Mouse (Mus musculus): ENCODE results near the gene Polr1e. TPM values are rescaled to one million over a fixed set of nuclear protein-coding genes. Genes with fewer than 3 reads are reported as not detected.
"Not testable (repeated sequence)": the region's sequence is repeated elsewhere in the genome, so short reads cannot be mapped to it uniquely, and the experiment has no call there.

Gene Polr1e
- total RNA-seq (2021), result 10 to 100 TPM in 1 of 2 experiments, 1 to 10 TPM in 1; 9.5 to 11.5 TPM

- intact Hi-C loops (cut with DNase I), result loop anchor here (5.0 to 10.0 kb wide), 5 partner anchors 79 to 1116 kb away; partner anchors contain the start of genes Ncbp1, Trmt10b, Tstd2 and Zcchc7
- peak; percentile 83 to 91 for DNase-seq (ENCODE audit: low spot score in 2 of 2)
Measured at GRCm38 (mm10) chr4:45018452-45018980, at the start of gene Polr1e. Polr1e (plus strand) TSS chr4:45018583.

GRCm38 (mm10) chr4:44970056-44970455 lies 48.3 kb upstream of the Polr1e start:
- no peak for DNase-seq (ENCODE audit: low spot score in 2 of 2)
- intact Hi-C loops (cut with DNase I), result loop anchor here (5.0 kb wide), 1 partner anchor 42 kb away; the partner anchor contains the start of gene Zbtb5

GRCm38 (mm10) chr4:44970612-44971110 lies 47.7 kb upstream of the Polr1e start:
- intact Hi-C loops (cut with DNase I), result loop anchor here (5.0 kb wide), 1 partner anchor 42 kb away; the partner anchor contains the start of gene Zbtb5
- DNase-seq (ENCODE audit: low spot score in 2 of 2), result no peak

- DNase-seq (ENCODE audit: low spot score in 2 of 2), result peak; percentile 87 to 94
- intact Hi-C loops (cut with DNase I), result loop anchor here (5.0 kb wide), 1 partner anchor 39 kb away; the partner anchor contains the start of gene Zbtb5
Measured at GRCm38 (mm10) chr4:44973450-44973849, 44.9 kb upstream of the Polr1e start.

- DNase-seq (ENCODE audit: low spot score in 2 of 2), result no peak
- intact Hi-C loops (cut with DNase I), result loop anchor here (5.0 kb wide), 1 partner anchor 38 kb away; the partner anchor contains the start of gene Zbtb5
Measured at GRCm38 (mm10) chr4:44973871-44974270, 44.5 kb upstream of the Polr1e start.

GRCm38 (mm10) chr4:44974331-44974730 lies 44.1 kb upstream of the Polr1e start:
- no peak for DNase-seq (ENCODE audit: low spot score in 2 of 2)
- intact Hi-C loops (cut with DNase I), result loop anchor here (5.0 kb wide), 1 partner anchor 38 kb away; the partner anchor contains the start of gene Zbtb5

GRCm38 (mm10) chr4:44976026-44976615 lies 42.3 kb upstream of the Polr1e start:
- intact Hi-C loops (cut with DNase I), result no loop called here

GRCm38 (mm10) chr4:44976921-44977710 lies 41.3 kb upstream of the Polr1e start:
- intact Hi-C loops (cut with DNase I), result no loop called here
- DNase-seq (ENCODE audit: low spot score in 2 of 2), result no peak

More at GRCm38 (mm10) chr4:44976026-44976615, 42.3 kb upstream of the Polr1e start:
- no peak for DNase-seq (ENCODE audit: low spot score in 2 of 2)

GRCm38 (mm10) chr4:44978175-44978574 lies 40.2 kb upstream of the Polr1e start:
- DNase-seq (ENCODE audit: low spot score in 2 of 2), result no peak
- intact Hi-C loops (cut with DNase I), result no loop called here

GRCm38 (mm10) chr4:44979794-44980338 lies 38.5 kb upstream of the Polr1e start:
- intact Hi-C loops (cut with DNase I), result no loop called here
- no peak for DNase-seq (ENCODE audit: low spot score in 2 of 2)

GRCm38 (mm10) chr4:44981280-44981973 lies 37.0 kb upstream of the Polr1e start, which contains the start of gene Grhpr:
Grhpr (plus strand) TSS chr4:44981395.
- intact Hi-C loops (cut with DNase I), result no loop called here
- DNase-seq (ENCODE audit: low spot score in 2 of 2), result peak; percentile 68 to 74

GRCm38 (mm10) chr4:44981974-44982287 lies 36.5 kb upstream of the Polr1e start:
- intact Hi-C loops (cut with DNase I), result no loop called here
- DNase-seq (ENCODE audit: low spot score in 2 of 2), result no peak

GRCm38 (mm10) chr4:44982440-44983130 lies 35.8 kb upstream of the Polr1e start:
- intact Hi-C loops (cut with DNase I), result no loop called here

GRCm38 (mm10) chr4:44983131-44983740 lies 35.1 kb upstream of the Polr1e start:
- intact Hi-C loops (cut with DNase I), result no loop called here
- no peak for DNase-seq (ENCODE audit: low spot score in 2 of 2)

More at GRCm38 (mm10) chr4:44982440-44983130, 35.8 kb upstream of the Polr1e start:
- no peak for DNase-seq (ENCODE audit: low spot score in 2 of 2)

GRCm38 (mm10) chr4:44990560-44990959 lies 27.8 kb upstream of the Polr1e start:
- DNase-seq (ENCODE audit: low spot score in 2 of 2), result no peak
- intact Hi-C loops (cut with DNase I), result no loop called here

GRCm38 (mm10) chr4:44992330-44992729 lies 26.1 kb upstream of the Polr1e start:
- intact Hi-C loops (cut with DNase I); DNase-seq (ENCODE audit: low spot score in 2 of 2): not testable (repeated sequence)

- DNase-seq (ENCODE audit: low spot score in 2 of 2); intact Hi-C loops (cut with DNase I): not testable (repeated sequence)
Measured at GRCm38 (mm10) chr4:44993179-44993578, 25.2 kb upstream of the Polr1e start.

GRCm38 (mm10) chr4:44993847-44994246 lies 24.5 kb upstream of the Polr1e start:
- no peak for DNase-seq (ENCODE audit: low spot score in 2 of 2)
- intact Hi-C loops (cut with DNase I), result no loop called here
